Mouse (Mus musculus): Measurements from ENCODE around the gene Col19a1. TPM values are rescaled to one million over a fixed set of nuclear protein-coding genes. Genes with fewer than 3 reads are reported as not detected.

The Col19a1 gene
- polyA plus RNA-seq, 1 experiment from 2014 or later, result 5.5 TPM

DNA sequence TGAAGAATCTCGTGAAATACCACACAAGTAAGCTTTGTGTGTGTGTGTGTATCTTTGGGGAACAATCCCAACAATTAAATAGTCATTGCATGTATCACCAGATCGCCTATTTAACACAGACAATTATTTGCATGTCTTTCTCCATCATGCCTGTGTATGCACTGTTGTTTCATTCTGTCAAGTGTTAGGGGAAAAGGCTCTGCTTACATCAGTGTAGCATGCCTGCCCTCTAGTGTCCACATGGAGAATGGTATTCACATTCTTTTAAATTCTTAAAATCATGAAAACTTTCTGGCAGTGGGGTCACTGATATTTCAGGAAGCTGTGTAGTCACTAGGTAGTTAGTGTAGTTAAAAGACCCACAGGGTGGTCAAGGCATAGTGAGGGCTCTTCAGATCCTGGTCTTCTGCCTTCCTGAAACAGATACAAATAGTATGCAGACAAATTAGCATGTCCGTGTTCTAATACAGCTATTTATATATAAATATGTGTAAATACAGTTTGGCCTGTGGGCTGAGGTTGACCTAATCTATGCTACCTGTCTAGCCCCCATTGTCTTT, 338.1 kb downstream of the Col19a1 start:
- H3K27me3 ChIP-seq (ENCODE audit: control insufficient read depth, insufficient read depth, low read length), result no peaks in the 10 kb centered on the region
- 47% methylated on average over 3 of the region's 3 CpGs for WGBS
- ATAC-seq (ENCODE audit: insufficient read depth, low FRiP score), result peak; percentile 60; the same call in 1 of the 2 replicates
- no peaks in the 10 kb centered on the region for H3K9me3 ChIP-seq (replicated peaks; ENCODE audit: control insufficient read depth, low read length)
- no peaks in the 10 kb centered on the region for H3K4me1 ChIP-seq (ENCODE audit: control insufficient read depth, insufficient read depth, low read length)
- no peak overlapping the region for H3K27ac ChIP-seq (ENCODE audit: low read length)
- H3K4me2 ChIP-seq (ENCODE audit: low read depth, low read length), result no peak overlapping the region
- no peak overlapping the region for H3K4me3 ChIP-seq (replicated peaks; ENCODE audit: low read length)
- no peaks in the 10 kb centered on the region for H3K36me3 ChIP-seq (ENCODE audit: control insufficient read depth, insufficient read depth, low read length)
- H3K9ac ChIP-seq (ENCODE audit: low read length), result no peak overlapping the region

DNA sequence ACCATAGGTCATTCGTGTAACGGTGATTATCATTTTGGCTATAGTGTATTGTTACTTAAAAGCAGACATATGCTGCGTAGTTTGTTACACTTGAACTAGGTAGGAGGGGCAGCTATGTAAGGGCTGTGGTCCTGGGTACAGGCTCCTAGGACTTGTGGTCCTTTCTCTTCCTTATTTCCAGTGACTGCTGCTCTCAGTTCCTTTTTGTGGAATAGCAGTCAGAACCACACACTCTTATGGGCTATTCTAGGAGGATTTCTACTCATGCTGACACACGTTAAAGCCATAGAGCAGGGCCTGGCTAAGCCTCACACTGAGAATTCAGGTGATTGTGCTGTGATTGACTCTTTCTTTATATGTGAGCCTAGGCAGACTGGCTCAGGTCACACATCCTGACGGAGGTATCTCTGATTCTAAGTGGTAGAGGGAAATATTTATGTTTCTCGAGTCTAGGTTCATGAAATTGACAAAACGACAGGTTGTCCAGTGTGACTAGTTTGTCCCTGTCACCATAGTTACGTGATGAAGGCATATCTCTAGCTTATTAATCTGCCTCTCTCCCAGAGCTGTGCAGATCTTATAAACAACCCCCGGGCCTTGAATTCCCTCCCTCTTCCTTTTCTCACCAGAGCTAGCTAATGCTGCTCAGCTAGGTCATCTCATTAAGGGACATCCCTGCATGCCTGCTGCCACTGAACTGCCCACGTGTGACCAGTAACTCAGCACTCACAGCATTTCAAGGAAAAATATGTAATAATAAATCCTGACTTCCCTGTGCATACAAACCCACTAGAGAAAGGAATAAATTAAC, 338.8 kb downstream of the Col19a1 start:
- no peak for ATAC-seq (ENCODE audit: insufficient read depth, low FRiP score)
- H3K27me3 ChIP-seq (ENCODE audit: control insufficient read depth, insufficient read depth, low read length), result no peaks in the 10 kb centered on the region

DNA sequence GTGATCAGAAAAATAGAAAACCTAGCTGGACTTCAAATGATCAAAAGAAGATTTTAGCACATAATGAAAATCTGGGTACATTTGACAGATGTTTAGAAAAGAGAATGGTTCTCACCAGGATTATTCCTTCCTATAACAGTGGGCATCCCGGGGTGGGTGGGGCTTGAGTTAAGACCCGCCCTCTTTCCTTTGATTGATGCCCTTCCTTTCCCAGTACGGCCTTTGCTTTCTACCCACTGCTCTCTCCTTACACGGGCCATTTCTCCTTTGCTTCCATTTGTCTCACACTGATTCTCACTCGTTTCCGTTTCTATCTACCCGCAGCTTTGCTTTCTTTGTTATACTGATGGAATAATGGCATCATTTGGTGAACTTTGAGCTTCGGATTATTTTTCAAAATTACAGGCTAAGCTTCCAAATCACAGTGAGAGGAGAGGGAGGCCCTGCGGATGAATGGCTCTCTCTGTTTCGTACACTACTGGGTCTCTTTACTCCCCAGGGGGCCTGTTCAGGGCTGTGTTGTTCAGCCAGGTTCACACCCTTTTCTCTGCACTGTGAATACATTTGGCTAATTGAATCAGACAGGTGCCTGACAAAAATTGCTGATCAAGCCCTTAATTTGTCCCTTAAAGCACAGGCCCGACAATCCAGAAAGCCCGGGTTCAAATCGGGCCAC, 341.4 kb downstream of the Col19a1 start:
- H3K36me3 ChIP-seq (ENCODE audit: control insufficient read depth, insufficient read depth, low read length), result no peaks in the 10 kb centered on the region
- H3K9ac ChIP-seq (ENCODE audit: low read length), result no peak overlapping the region
- no peaks in the 10 kb centered on the region for H3K4me1 ChIP-seq (ENCODE audit: control insufficient read depth, insufficient read depth, low read length)
- no peak for ATAC-seq (ENCODE audit: insufficient read depth, low FRiP score)
- no peaks in the 10 kb centered on the region for H3K9me3 ChIP-seq (replicated peaks; ENCODE audit: control insufficient read depth, low read length)
- H3K27me3 ChIP-seq (ENCODE audit: control insufficient read depth, insufficient read depth, low read length), result no peaks in the 10 kb centered on the region
- no peak overlapping the region for H3K27ac ChIP-seq (ENCODE audit: low read length)
- 69% methylated on average over 13 of the region's 13 CpGs for WGBS
- H3K4me2 ChIP-seq (ENCODE audit: low read depth, low read length), result no peak overlapping the region
- no peak overlapping the region for H3K4me3 ChIP-seq (replicated peaks; ENCODE audit: low read length)

More for the DNA sequence above, 338.8 kb downstream of the Col19a1 start:
- H3K4me1 ChIP-seq (ENCODE audit: control insufficient read depth, insufficient read depth, low read length), result no peaks in the 10 kb centered on the region
- no peak overlapping the region for H3K4me2 ChIP-seq (ENCODE audit: low read depth, low read length)
- H3K4me3 ChIP-seq (replicated peaks; ENCODE audit: low read length), result no peak overlapping the region
- H3K9me3 ChIP-seq (replicated peaks; ENCODE audit: control insufficient read depth, low read length), result no peaks in the 10 kb centered on the region
- WGBS, result 59% methylated on average over 10 of the region's 10 CpGs
- no peak overlapping the region for H3K27ac ChIP-seq (ENCODE audit: low read length)
- no peak overlapping the region for H3K9ac ChIP-seq (ENCODE audit: low read length)
- no peaks in the 10 kb centered on the region for H3K36me3 ChIP-seq (ENCODE audit: control insufficient read depth, insufficient read depth, low read length)

DNA sequence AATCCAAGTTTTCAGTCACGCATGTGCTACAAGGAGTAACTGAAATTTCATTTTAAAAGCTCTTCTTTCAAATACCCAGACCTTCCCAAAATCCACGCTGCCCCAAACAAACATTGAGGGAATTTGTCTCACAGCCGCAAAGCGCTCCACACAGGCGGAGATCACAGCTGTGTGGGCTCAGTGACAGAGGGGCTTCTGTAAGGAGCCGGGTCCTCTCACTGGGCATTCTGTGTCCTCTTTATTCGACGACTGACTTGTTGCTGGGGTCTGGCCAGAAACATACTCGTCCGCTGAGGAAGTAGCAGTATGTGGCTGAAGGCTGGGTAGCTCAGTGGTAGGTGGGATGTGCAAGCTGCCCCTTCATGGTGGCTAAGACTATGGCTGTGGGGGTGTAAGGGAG, 342.3 kb downstream of the Col19a1 start:
- H3K36me3 ChIP-seq (ENCODE audit: control insufficient read depth, insufficient read depth, low read length), result no peaks in the 10 kb centered on the region
- no peaks in the 10 kb centered on the region for H3K27me3 ChIP-seq (ENCODE audit: control insufficient read depth, insufficient read depth, low read length)
- ATAC-seq (ENCODE audit: insufficient read depth, low FRiP score), result no peak
- H3K4me1 ChIP-seq (ENCODE audit: control insufficient read depth, insufficient read depth, low read length), result no peaks in the 10 kb centered on the region
- H3K27ac ChIP-seq (ENCODE audit: low read length), result no peak overlapping the region
- no peak overlapping the region for H3K4me2 ChIP-seq (ENCODE audit: low read depth, low read length)
- no peaks in the 10 kb centered on the region for H3K9me3 ChIP-seq (replicated peaks; ENCODE audit: control insufficient read depth, low read length)
- 69% methylated on average over 10 of the region's 10 CpGs for WGBS
- H3K9ac ChIP-seq (ENCODE audit: low read length), result no peak overlapping the region
- H3K4me3 ChIP-seq (replicated peaks; ENCODE audit: low read length), result no peak overlapping the region

DNA sequence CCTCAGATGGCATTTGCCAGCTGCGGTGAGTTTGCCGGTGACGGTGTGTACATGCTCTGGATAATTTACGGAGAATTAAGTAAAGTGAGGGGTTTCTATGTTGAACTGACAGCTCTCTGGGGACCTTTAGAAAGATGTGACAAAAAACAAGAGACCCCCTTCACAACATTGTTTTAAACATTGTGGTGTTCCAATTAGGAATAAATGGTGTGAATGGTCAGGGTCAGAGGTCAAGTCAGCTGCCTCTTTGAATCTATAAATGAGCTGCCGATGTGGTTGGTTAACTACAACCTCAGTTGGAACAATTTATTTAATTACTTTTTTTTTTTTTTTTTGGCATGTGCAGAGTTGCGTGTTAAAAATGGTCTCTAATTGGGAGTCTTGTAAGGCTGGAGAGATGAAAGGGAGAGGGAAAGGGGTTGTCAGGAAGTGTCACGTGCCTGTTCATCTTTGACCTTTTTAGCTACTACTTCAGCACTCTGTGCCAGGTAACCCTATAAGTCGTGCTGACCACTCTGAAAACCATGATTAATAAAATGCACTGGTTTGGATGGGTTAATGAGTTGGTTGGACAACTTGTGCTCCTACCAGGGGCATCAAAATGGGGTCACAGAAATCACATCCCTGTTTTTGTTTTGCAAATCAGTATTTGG, 347.1 kb downstream of the Col19a1 start:
- Histone ChIP-seq H3K4me3 (replicated peaks; ENCODE audit: low read length) (no peak overlapping the region), H3K9me3 (replicated peaks; ENCODE audit: control insufficient read depth, low read length) (no peaks in the 10 kb centered on the region), H3K9ac (ENCODE audit: low read length) (no peak overlapping the region), H3K4me2 (ENCODE audit: low read depth, low read length) (no peak overlapping the region), H3K27ac (ENCODE audit: low read length) (no peak overlapping the region), H3K36me3 (ENCODE audit: control insufficient read depth, insufficient read depth, low read length) (no peaks in the 10 kb centered on the region), H3K4me1 (ENCODE audit: control insufficient read depth, insufficient read depth, low read length) (no peaks in the 10 kb centered on the region), H3K27me3 (ENCODE audit: control insufficient read depth, insufficient read depth, low read length) (no peaks in the 10 kb centered on the region)
- 82% methylated on average over 8 of the region's 8 CpGs for WGBS
- no peak for ATAC-seq (ENCODE audit: insufficient read depth, low FRiP score)

DNA sequence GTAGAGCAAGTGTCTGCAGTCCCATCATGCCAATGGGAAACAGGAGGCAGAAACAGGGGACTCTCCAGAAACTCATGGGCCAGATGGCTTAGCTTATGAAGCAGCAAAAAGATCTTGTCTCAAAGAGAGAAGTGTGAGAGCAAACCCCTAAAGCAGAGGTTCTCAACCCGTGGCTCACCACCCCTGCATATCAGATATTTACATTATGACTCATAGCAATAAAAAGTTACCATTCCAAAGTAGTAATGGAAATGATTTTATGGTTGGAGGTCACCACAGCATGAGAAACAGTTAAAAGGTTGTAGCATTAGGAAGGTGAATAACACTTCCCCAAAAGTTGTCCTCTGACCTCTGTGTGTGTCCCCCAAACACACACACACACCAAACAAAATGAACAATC, 350.9 kb downstream of the Col19a1 start:
- Histone ChIP-seq H3K36me3 (ENCODE audit: control insufficient read depth, insufficient read depth, low read length) (no peaks in the 10 kb centered on the region), H3K27ac (ENCODE audit: low read length) (no peak overlapping the region), H3K27me3 (ENCODE audit: control insufficient read depth, insufficient read depth, low read length) (no peaks in the 10 kb centered on the region), H3K4me1 (ENCODE audit: control insufficient read depth, insufficient read depth, low read length) (no peaks in the 10 kb centered on the region), H3K4me2 (ENCODE audit: low read depth, low read length) (no peak overlapping the region), H3K4me3 (replicated peaks; ENCODE audit: low read length) (no peak overlapping the region), H3K9me3 (replicated peaks; ENCODE audit: control insufficient read depth, low read length) (no peaks in the 10 kb centered on the region), H3K9ac (ENCODE audit: low read length) (no peak overlapping the region)
- WGBS, result 36% methylated on average over 1 of the region's 1 CpGs
- ATAC-seq (ENCODE audit: insufficient read depth, low FRiP score), result no peak

DNA sequence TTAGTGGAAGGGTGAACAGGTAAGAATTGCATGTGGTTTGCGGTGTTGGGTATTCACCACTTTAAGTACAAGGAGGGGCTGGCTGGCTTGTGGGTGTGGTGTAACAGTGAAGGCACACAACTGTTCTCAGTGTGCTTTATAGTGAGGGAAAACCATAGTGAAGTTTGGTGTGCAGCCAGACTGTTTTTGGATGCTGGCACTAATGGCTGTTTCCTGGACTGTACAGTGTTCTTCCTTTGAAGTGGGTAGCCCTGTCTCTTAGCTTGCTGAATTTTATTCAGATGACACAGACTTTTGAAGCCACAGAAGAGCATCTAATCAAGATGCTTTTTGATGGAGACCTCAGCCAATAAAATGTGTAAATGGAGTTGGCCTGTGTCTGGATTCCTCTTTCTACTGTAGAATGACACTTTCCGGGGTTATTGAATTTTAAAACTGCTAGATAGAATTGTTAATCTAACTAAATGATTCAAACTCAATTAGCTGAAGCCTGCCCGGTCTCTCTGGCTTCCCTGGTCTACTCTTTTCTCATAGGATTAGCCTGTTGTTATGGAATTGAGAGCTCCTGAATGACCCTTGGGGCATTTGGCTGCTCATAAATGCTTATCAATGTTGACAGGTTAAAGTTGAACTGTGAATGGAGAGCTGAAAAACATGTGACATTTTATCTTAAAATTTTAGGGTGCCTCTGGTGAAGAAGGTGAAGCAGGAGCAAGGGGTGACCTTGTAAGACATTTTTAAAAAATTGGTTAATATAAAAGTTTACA, 355.6 kb downstream of the Col19a1 start:
- Histone ChIP-seq H3K4me1 (ENCODE audit: control insufficient read depth, insufficient read depth, low read length) (no peaks in the 10 kb centered on the region), H3K4me2 (ENCODE audit: low read depth, low read length) (no peak overlapping the region), H3K36me3 (ENCODE audit: control insufficient read depth, insufficient read depth, low read length) (no peaks in the 10 kb centered on the region), H3K9ac (ENCODE audit: low read length) (no peak overlapping the region), H3K27ac (ENCODE audit: low read length) (no peak overlapping the region), H3K27me3 (ENCODE audit: control insufficient read depth, insufficient read depth, low read length) (no peaks in the 10 kb centered on the region), H3K9me3 (replicated peaks; ENCODE audit: control insufficient read depth, low read length) (no peaks in the 10 kb centered on the region), H3K4me3 (replicated peaks; ENCODE audit: low read length) (no peak overlapping the region)
- WGBS, result 79% methylated on average over 3 of the region's 3 CpGs
- ATAC-seq (ENCODE audit: insufficient read depth, low FRiP score), result no peak

DNA sequence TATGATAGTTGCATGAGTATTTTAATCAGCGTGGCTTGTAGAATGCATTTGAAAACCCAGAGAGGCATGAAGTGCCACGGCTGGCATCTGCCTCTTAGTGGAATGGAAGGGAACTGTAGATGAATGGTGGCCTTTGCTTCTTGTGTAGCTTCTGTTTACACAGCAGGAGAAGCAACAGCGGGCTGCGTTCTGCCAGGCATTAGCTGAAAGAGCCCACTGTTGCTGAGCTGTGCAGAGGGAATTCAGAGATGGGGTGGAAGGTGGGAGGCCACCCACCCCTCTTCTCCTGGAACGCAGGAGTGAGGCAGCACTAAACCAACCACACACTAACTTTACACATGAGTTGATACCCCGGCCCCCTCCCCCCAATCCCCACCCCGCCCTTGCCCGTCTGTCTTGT, 356.8 kb downstream of the Col19a1 start:
- H3K4me3 ChIP-seq (replicated peaks; ENCODE audit: low read length), result no peak overlapping the region
- H3K36me3 ChIP-seq (ENCODE audit: control insufficient read depth, insufficient read depth, low read length), result no peaks in the 10 kb centered on the region
- ATAC-seq (ENCODE audit: insufficient read depth, low FRiP score), result no peak
- H3K27ac ChIP-seq (ENCODE audit: low read length), result no peak overlapping the region
- no peak overlapping the region for H3K9ac ChIP-seq (ENCODE audit: low read length)
- no peaks in the 10 kb centered on the region for H3K27me3 ChIP-seq (ENCODE audit: control insufficient read depth, insufficient read depth, low read length)
- no peak overlapping the region for H3K4me2 ChIP-seq (ENCODE audit: low read depth, low read length)
- no peaks in the 10 kb centered on the region for H3K9me3 ChIP-seq (replicated peaks; ENCODE audit: control insufficient read depth, low read length)
- 14% methylated on average over 8 of the region's 8 CpGs for WGBS
- no peaks in the 10 kb centered on the region for H3K4me1 ChIP-seq (ENCODE audit: control insufficient read depth, insufficient read depth, low read length)

Measured in stomach, embryonic 16.5 days (tissue).